Mouse (Mus musculus) embryonic facial prominence, embryonic 12.5 days (tissue): ENCODE results near the gene Slc6a21. TPM values are rescaled to one million over a fixed set of nuclear protein-coding genes. Genes with fewer than 3 reads are reported as not detected.
A peak's percentile ranks its signal among the peaks of the same experiment; 100 is the strongest.
"Not testable (repeated sequence)": the region's sequence is repeated elsewhere in the genome, so short reads cannot be mapped to it uniquely, and the experiment has no call there.

Source experiments
- ATAC-seq: fragments of 200-750 bp; cut with Nextera tagmentation; 2 replicates; pipeline ENCODE4 v1.8.0; 2017; ENCODE audit not compliant: insufficient number of reproducible peaks, insufficient read depth, low FRiP score, low TSS enrichment
- H3K27ac ChIP-seq: fragments of 300-500 bp; sonication (generic); 2 replicates; pipeline ENCODE4 v1.5.1; 2016; ENCODE audit warnings: mild to moderate bottlenecking
- H3K27me3 ChIP-seq: fragments of 300-500 bp; sonication (generic); 2 replicates; pipeline ENCODE4 v1.6.1; 2016; ENCODE audit warnings: mild to moderate bottlenecking, moderate library complexity
- H3K36me3 ChIP-seq: fragments of 300-500 bp; sonication (generic); 2 replicates; pipeline ENCODE4 v1.6.1; 2016; ENCODE audit warnings: mild to moderate bottlenecking
- H3K4me1 ChIP-seq: fragments of 300-500 bp; sonication (generic); 2 replicates; pipeline ENCODE4 v1.6.1; 2016
- H3K4me2 ChIP-seq: fragments of 300-500 bp; sonication (generic); replicated peaks from 2 replicates; pipeline ENCODE4 v1.6.1; 2016; ENCODE audit warnings: mild to moderate bottlenecking, moderate library complexity
- H3K4me3 ChIP-seq: fragments of 300-500 bp; sonication (generic); 2 replicates; pipeline ENCODE4 v1.5.1; 2016; ENCODE audit warnings: mild to moderate bottlenecking
- H3K9ac ChIP-seq: fragments of 300-500 bp; sonication (generic); 2 replicates; pipeline ENCODE4 v1.6.1; 2016; ENCODE audit warnings: mild to moderate bottlenecking, moderate library complexity
- H3K9me3 ChIP-seq: fragments of 300-500 bp; sonication (generic); 2 replicates; pipeline ENCODE4 v1.6.1; 2016; ENCODE audit warnings: mild to moderate bottlenecking, moderate library complexity
- WGBS: fragments of 180-500 bp; shearing (Covaris S2); methylation state at CpG from one replicate; pipeline ENCODE4 v1.1.7; 2016; 5-methylcytosine and 5-hydroxymethylcytosine counted together
- polyA plus RNA-seq: library from polyadenylated mRNA; unstranded; fragments of >200 nt; fragmentation: Nextera tagmentation; extraction: Ambion mirVana; gene quantifications from 2 replicates; pipeline ENCODE4 v1.2.1, GENCODE M21; 2016

The Slc6a21 gene
- polyA plus RNA-seq, 1 experiment from 2014 or later = not detected

GRCm38 (mm10) chr7:45235656-45236180 is 41.6 kb upstream of the Slc6a21 start:
- 27% methylated on average over 17 of the region's 17 CpGs for WGBS
- peak overlapping the region; percentile 16; the same call in 1 of the 2 replicates for H3K4me3 ChIP-seq
- peak overlapping the region; percentile 41; the same call in 1 of the 2 replicates for H3K9ac ChIP-seq
- H3K9me3 ChIP-seq = no peaks in the 10 kb centered on the region
- H3K36me3 ChIP-seq = peaks cover 25% of the 10 kb centered on the region
- peaks cover 28% of the 10 kb centered on the region for H3K27me3 ChIP-seq
- peaks cover 33% of the 10 kb centered on the region for H3K4me1 ChIP-seq
- peak overlapping the region; percentile 48 for H3K4me2 ChIP-seq
- H3K27ac ChIP-seq = peak overlapping the region; percentile 69
- ATAC-seq = no peak

- Histone ChIP-seq H3K4me3 (no peak overlapping the region), H3K4me2 (no peak overlapping the region), H3K4me1 (peaks cover 33% of the 10 kb centered on the region), H3K9me3 (no peaks in the 10 kb centered on the region), H3K9ac (no peak overlapping the region), H3K36me3 (peaks cover 3% of the 10 kb centered on the region; the same call in 1 of the 2 replicates), H3K27ac (no peak overlapping the region), H3K27me3 (peaks cover 28% of the 10 kb centered on the region)
- WGBS = 77% methylated on average over 17 of the region's 17 CpGs
- ATAC-seq = no peak
Measured at GRCm38 (mm10) chr7:45237747-45238699, 39.3 kb upstream of the Slc6a21 start.

GRCm38 (mm10) chr7:45238723-45239496 is 38.4 kb upstream of the Slc6a21 start, which contains the start of gene Cd37:
TSS of gene Cd37 (minus strand) at chr7:45239115.
- Histone ChIP-seq H3K9ac (no peak within 1 kb of the TSS), H3K4me1 (peaks cover 30% of the 10 kb centered on the region), H3K4me3 (no peak within 1 kb of the TSS), H3K36me3 (no peaks in the 10 kb centered on the region), H3K27me3 (peaks cover 28% of the 10 kb centered on the region), H3K9me3 (no peaks in the 10 kb centered on the region), H3K27ac (no peak within 1 kb of the TSS), H3K4me2 (no peak within 1 kb of the TSS)
- no peak for ATAC-seq
- 37% methylated on average over 20 of the region's 20 CpGs for WGBS

DNA sequence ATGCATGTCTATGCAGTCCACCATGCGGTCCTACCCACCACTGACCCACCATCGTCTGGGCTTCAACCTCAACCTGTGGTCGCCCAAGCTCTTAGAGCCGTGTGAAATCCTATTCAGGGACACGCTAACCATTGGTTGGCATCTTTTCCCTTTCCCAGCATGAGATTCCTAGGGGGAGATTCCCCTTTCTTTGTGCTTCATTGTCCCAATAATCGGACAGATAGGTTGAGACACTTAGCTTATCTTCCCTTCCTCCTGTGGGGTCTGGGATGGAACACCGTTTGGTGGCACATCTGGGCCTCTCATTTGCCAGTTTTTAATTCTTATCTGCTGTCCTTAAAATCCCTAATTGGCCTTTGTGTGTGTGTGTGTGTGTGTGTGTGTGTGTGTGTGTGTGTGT is 37.2 kb upstream of the Slc6a21 start:
- Histone ChIP-seq H3K9me3 (no peaks in the 10 kb centered on the region), H3K27ac (no peak overlapping the region), H3K27me3 (peaks cover 28% of the 10 kb centered on the region), H3K4me3 (peak overlapping the region; percentile 24), H3K4me1 (peaks cover 18% of the 10 kb centered on the region), H3K36me3 (no peaks in the 10 kb centered on the region), H3K9ac (no peak overlapping the region), H3K4me2 (no peak overlapping the region; the same call in 1 of the 2 replicates)
- ATAC-seq = no peak
- 79% methylated on average over 7 of the region's 7 CpGs for WGBS

GRCm38 (mm10) chr7:45240633-45241388 is 36.5 kb upstream of the Slc6a21 start, which contains the start of gene Slc6a16:
TSS of gene Slc6a16 (plus strand) at chr7:45241085.
- H3K9ac ChIP-seq = peak within 1 kb of the TSS; percentile 31
- peak within 1 kb of the TSS; percentile 24 for H3K4me3 ChIP-seq
- ATAC-seq = no peak
- no peaks in the 10 kb centered on the region for H3K9me3 ChIP-seq
- peak within 1 kb of the TSS; percentile 50 for H3K4me2 ChIP-seq
- H3K4me1 ChIP-seq = peaks cover 11% of the 10 kb centered on the region
- no peak within 1 kb of the TSS for H3K27ac ChIP-seq
- peaks cover 24% of the 10 kb centered on the region for H3K27me3 ChIP-seq
- WGBS = 6% methylated on average over 53 of the region's 53 CpGs
- no peaks in the 10 kb centered on the region for H3K36me3 ChIP-seq

DNA sequence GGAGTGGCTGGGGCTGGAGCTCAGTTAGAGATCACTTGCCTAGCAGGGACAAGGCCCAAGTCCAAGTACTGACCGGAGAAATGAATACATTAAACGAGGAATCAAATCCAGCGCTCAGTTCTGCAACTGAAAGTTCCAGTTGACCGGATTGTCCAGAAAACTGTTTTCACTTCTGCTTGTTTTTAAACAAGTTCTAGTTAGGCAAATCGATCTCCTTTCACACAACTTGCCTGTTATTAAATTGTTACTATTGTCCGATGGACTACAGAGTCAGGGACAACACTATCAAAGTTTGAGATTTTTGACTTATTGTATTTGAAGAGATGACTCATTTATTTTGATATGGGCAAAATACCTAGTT is 35.9 kb upstream of the Slc6a21 start:
- Histone ChIP-seq H3K9me3 (no peaks in the 10 kb centered on the region), H3K36me3 (no peaks in the 10 kb centered on the region), H3K27me3 (peaks cover 24% of the 10 kb centered on the region), H3K4me2 (peak overlapping the region; percentile 50), H3K27ac (no peak overlapping the region), H3K4me1 (peaks cover 10% of the 10 kb centered on the region), H3K9ac (peak overlapping the region; percentile 31; the same call in 1 of the 2 replicates), H3K4me3 (peak overlapping the region; percentile 24; the same call in 1 of the 2 replicates)
- ATAC-seq = no peak
- WGBS = 76% methylated on average over 6 of the region's 6 CpGs

DNA sequence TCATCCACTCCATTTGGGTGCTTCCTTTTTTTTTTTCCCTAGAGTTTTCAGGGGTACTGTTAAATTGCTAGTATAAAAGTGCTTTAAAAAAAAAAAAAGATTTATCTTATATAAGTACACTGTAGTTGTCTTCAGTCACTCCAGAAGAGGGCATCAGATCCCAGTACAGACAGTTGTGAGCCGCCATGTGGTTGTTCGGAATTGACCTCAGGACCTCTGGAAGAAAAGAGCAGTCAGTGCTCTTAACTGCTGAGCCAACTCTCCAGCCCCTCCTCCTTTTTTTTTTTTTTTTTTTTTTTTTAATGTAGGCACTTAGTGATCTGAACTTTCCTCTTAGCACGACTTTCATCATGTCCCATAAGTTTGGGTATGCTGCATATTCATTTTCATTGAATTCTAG is 29.6 kb upstream of the Slc6a21 start:
- Histone ChIP-seq H3K4me3 (no peak overlapping the region), H3K9me3 (no peaks in the 10 kb centered on the region), H3K4me2 (no peak overlapping the region), H3K27ac (no peak overlapping the region), H3K27me3 (no peaks in the 10 kb centered on the region), H3K9ac (no peak overlapping the region), H3K4me1 (no peaks in the 10 kb centered on the region), H3K36me3 (no peaks in the 10 kb centered on the region)
- 34% methylated on average over 3 of the region's 3 CpGs for WGBS
- ATAC-seq = no peak

DNA sequence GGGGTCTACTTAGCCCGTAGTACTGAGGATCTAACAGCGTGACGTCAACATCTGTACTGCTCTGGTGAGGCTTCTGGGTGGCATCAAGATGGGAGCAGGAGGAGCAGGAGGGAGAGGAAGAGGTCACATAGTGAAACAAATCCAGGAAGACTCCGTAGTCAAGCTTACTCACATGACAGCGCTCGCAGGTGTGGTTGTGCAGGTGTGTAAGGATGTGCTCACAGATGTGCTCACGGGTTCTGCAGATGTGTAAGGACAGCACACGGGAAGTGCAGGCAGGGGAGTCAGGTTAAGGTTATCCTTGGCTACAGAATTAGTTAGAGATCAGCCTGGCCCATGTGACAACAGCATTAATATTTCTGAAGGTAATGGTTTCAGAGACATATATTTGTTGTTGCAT is 23.5 kb upstream of the Slc6a21 start:
- no peak overlapping the region for H3K4me3 ChIP-seq

DNA sequence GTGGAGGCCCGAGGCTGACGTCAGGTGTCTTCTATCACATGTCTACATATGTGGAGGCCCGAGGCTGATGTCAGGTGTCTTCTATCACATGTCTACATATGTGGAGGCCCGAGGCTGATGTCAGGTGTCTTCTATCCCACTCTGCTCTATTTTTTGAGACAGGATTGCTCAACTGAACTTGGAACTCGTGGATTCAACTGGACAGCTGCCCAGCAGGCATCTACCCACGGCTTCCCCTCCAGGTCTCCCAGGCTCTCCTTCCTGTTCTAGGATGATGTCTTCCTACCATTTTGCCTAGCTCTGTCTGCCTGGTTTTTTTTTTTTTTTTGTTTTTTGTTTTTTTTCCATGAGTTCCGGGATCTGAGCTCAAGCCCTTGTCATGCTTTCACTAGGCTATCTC is 21.5 kb upstream of the Slc6a21 start:
- WGBS = 78% methylated on average over 7 of the region's 7 CpGs
- H3K4me3 ChIP-seq, ATAC-seq, H3K4me1 ChIP-seq, H3K4me2 ChIP-seq, H3K27me3 ChIP-seq, H3K27ac ChIP-seq, H3K36me3 ChIP-seq, H3K9ac ChIP-seq, H3K9me3 ChIP-seq: not testable (repeated sequence)

More for the DNA sequence above, 23.5 kb upstream of the Slc6a21 start:
- WGBS = 83% methylated on average over 8 of the region's 8 CpGs
- Histone ChIP-seq H3K4me1 (no peaks in the 10 kb centered on the region), H3K9ac (no peak overlapping the region), H3K27ac (no peak overlapping the region), H3K27me3 (no peaks in the 10 kb centered on the region), H3K4me2 (no peak overlapping the region), H3K9me3 (no peaks in the 10 kb centered on the region), H3K36me3 (no peaks in the 10 kb centered on the region)
- no peak for ATAC-seq

DNA sequence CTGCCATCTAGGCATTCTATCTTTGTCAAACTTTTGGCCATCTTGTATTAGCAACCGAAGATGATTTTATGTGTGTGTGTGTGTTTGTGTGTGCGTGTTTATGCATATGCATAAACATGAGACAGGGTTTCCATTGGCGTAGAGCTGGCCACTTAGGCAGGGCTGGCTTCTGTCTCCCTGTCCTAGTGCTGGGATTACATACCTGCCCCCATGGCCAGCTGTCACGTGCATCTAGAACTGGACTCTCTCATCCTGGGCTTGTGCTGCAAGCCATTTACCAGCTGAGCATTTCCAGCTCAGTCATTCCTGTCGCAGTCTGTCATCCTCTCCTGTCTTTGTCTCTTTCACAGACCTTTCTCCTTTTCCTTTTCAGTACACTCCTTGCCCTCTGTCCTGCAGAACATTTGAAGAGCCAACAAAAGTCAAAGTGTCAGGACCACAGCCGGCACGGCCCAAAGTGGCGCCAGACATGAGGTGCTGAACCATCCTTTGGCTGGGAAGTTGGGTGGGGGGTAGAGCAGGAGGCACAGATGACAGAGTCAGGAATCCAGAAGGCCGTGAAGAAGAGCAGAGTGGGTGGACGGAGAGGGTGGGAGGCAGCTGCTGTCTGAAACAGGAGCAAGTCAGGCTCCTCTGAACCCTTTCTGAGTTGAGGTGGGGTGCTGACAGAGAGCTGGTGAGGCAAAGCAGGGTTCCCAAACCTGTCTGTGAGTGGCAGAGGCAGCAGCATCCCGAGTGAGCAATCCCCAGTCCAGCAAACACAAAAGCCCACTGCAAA is 20.1 kb upstream of the Slc6a21 start:
- no peak overlapping the region for H3K4me2 ChIP-seq
- H3K9ac ChIP-seq = no peak overlapping the region; the same call in 1 of the 2 replicates
- H3K36me3 ChIP-seq = no peaks in the 10 kb centered on the region
- no peaks in the 10 kb centered on the region for H3K9me3 ChIP-seq
- no peak overlapping the region for H3K4me3 ChIP-seq
- no peak overlapping the region for H3K27ac ChIP-seq
- ATAC-seq = no peak
- 56% methylated on average over 11 of the region's 11 CpGs for WGBS
- H3K4me1 ChIP-seq = no peaks in the 10 kb centered on the region
- H3K27me3 ChIP-seq = no peaks in the 10 kb centered on the region
